In the genomic region with DNA sequence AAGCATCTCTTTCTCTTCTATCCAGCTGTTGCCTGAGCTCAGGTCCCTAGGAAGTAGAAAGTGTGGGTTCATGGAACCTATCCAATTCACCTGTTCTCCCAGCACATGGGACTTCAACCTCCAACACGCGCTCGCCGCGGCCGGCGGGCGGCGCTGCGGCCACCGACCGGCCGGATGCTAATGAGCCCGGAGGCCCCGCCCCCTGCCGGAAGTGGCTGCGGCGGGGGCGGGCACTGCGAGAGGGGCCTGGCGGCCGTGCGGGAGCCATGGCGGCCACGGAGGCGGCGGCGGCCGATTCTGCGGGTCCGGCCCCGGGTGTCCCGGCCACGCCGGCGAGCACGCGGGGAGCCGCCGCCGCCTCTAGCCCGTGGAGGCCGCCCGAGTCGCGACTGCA, we compare ENCODE assay signal across 8 mouse cellular contexts. TPM values are rescaled to one million over a fixed set of nuclear protein-coding genes. Genes with fewer than 3 reads are reported as not detected.
DNase-seq lines count a peak whose midpoint lies in the region; ATAC-seq and TF ChIP-seq lines count a peak whose summit lies in the region.

A gene (plus strand): TSS at position 233 of the 394 bp plus-strand sequence.

- H3K4me2 ChIP-seq in kidney, embryonic 14.5 days (replicated peaks; ENCODE audit: low read depth, low read length), result peak within 1 kb of the TSS; percentile 97
- H3K4me2 ChIP-seq in myocyte (ENCODE audit: low read depth), result peak within 1 kb of the TSS; percentile 96

- no peaks in the 10 kb centered on the region for H3K9me3 ChIP-seq in heart, embryonic 10.5 days
- H3K9me3 ChIP-seq in kidney, embryonic 14.5 days (ENCODE audit: control insufficient read depth, low read length), result no peaks in the 10 kb centered on the region

- peak; percentile 94 for TF ChIP-seq POLR2A in brain, embryonic 14.5 days (IDR thresholded peaks at IDR 0.05; ENCODE audit: borderline replicate concordance, extremely low read depth, insufficient read depth, insufficient read length, poor library complexity, severe bottlenecking)
- 0 out of 2 replicates have a peak, but pooled peaks have one; percentile 28 for TF ChIP-seq POLR2A in liver, adult 2 months (IDR thresholded peaks at IDR 0.05; ENCODE audit: extremely low read depth, insufficient read depth, low read length)
- TF ChIP-seq POLR2A in myocyte (IDR thresholded peaks at IDR 0.05; ENCODE audit: insufficient read length, low read depth), result peak; percentile 82

- H3K27ac ChIP-seq in heart, embryonic 10.5 days, result peak within 1 kb of the TSS; percentile 88
- H3K27ac ChIP-seq in kidney, embryonic 14.5 days (ENCODE audit: low read depth, low read length), result 0 out of 2 replicates have a peak within 1 kb of the TSS, but pooled peaks have one; percentile 37
- no peak within 1 kb of the TSS for H3K27ac ChIP-seq in liver, adult 2 months (replicated peaks; ENCODE audit: insufficient read depth, low read depth, low read length)

- peak within 1 kb of the TSS; percentile 86 for H3K9ac ChIP-seq in kidney, embryonic 14.5 days (ENCODE audit: low read depth, low read length)
- H3K9ac ChIP-seq in liver, adult 2 months (ENCODE audit: low read depth, low read length), result peak within 1 kb of the TSS; percentile 91

- peak within 1 kb of the TSS; percentile 73 for H3ac ChIP-seq in myocyte (ENCODE audit: control insufficient read depth, insufficient read length)

- DNase-seq in CD4-positive helper T cell, adult 2 months (ENCODE audit: low read depth, low spot score), result peak; percentile 87
- DNase-seq in brain, embryonic 14.5 days (ENCODE audit: low read depth), result peak; percentile 93
- peak; percentile 92 for DNase-seq in heart, embryonic 10.5 days (ENCODE audit: low spot score)
- peak; percentile 66 for DNase-seq in liver, adult 2 months (ENCODE audit: extremely low read depth, low read depth, low spot score)
- DNase-seq in spleen, postnatal 4 days (ENCODE audit: low spot score in 2 of 2), result peak; percentile 88 to 96

- peaks cover 22% of the 10 kb centered on the region for H3K36me3 ChIP-seq in heart, embryonic 10.5 days
- H3K36me3 ChIP-seq in kidney, embryonic 14.5 days (ENCODE audit: control insufficient read depth, insufficient read depth, low read length), result peaks cover 12% of the 10 kb centered on the region; the same call in 1 of the 2 replicates
- H3K36me3 ChIP-seq in liver, adult 2 months (ENCODE audit: control insufficient read depth, insufficient read depth, low read length), result no peaks in the 10 kb centered on the region
- H3K36me3 ChIP-seq in myocyte (ENCODE audit: control insufficient read depth, insufficient read depth), result no peaks in the 10 kb centered on the region

- TF ChIP-seq CTCF in brain, embryonic 14.5 days (IDR thresholded peaks at IDR 0.05; ENCODE audit: borderline replicate concordance, extremely low read depth, insufficient read depth, insufficient read length), result peak; percentile 77
- peak; percentile 79 for TF ChIP-seq CTCF in liver, adult 2 months (IDR thresholded peaks at IDR 0.05; ENCODE audit: low read depth, low read length)

- H3K4me3 ChIP-seq in heart, embryonic 10.5 days, result peak within 1 kb of the TSS; percentile 98
- H3K4me3 ChIP-seq in kidney, embryonic 14.5 days (ENCODE audit: low read length), result peak within 1 kb of the TSS; percentile 97
- H3K4me3 ChIP-seq in liver, adult 2 months (ENCODE audit: insufficient read depth, low read depth, low read length), result peak within 1 kb of the TSS; percentile 92
- peak within 1 kb of the TSS; percentile 49 for H3K4me3 ChIP-seq in myocyte

- peaks cover 46% of the 10 kb centered on the region for H3K4me1 ChIP-seq in heart, embryonic 10.5 days
- H3K4me1 ChIP-seq in kidney, embryonic 14.5 days (ENCODE audit: control insufficient read depth, insufficient read depth, low read length), result no peaks in the 10 kb centered on the region
- peaks cover 11% of the 10 kb centered on the region; the same call in 1 of the 2 replicates for H3K4me1 ChIP-seq in liver, adult 2 months (ENCODE audit: control insufficient read depth, insufficient read depth, low read length)

- WGBS in heart, embryonic 10.5 days, result 0% methylated on average over 46 of the region's 46 CpGs
- WGBS in kidney, embryonic 14.5 days, result under 1% methylated on average over 40 of the region's 46 CpGs
- under 1% methylated on average over 46 of the region's 46 CpGs for WGBS in liver, adult 2 months

- H3K27me3 ChIP-seq in heart, embryonic 10.5 days (ENCODE audit: insufficient read depth, poor library complexity, severe bottlenecking), result no peaks in the 10 kb centered on the region
- no peaks in the 10 kb centered on the region for H3K27me3 ChIP-seq in kidney, embryonic 14.5 days (ENCODE audit: control insufficient read depth, insufficient read depth, low read length)
- no peaks in the 10 kb centered on the region for H3K27me3 ChIP-seq in liver, adult 2 months (ENCODE audit: control insufficient read depth, insufficient read depth, low read length)
- H3K27me3 ChIP-seq in myocyte (ENCODE audit: control insufficient read depth, insufficient read depth, insufficient read length), result no peaks in the 10 kb centered on the region

- peak; percentile 92 for ATAC-seq in erythroblast, adult 5-6 weeks (replicated peaks; ENCODE audit: low FRiP score, poor library complexity, severe bottlenecking)
- peak; percentile 91 for ATAC-seq in kidney, embryonic 14.5 days (ENCODE audit: low FRiP score, low TSS enrichment)

- H3K79me2 ChIP-seq in liver, adult 2 months (ENCODE audit: control insufficient read depth, insufficient read depth, low read length), result peaks cover 24% of the 10 kb centered on the region; the same call in 1 of the 2 replicates
- no peaks in the 10 kb centered on the region for H3K79me2 ChIP-seq in myocyte (ENCODE audit: control insufficient read depth, insufficient read depth)

TF ChIP-seq in myocyte, 11 proteins besides CTCF, POLR2A, EP300 and RAD21:
- TF ChIP-seq MYOD1 (IDR thresholded peaks at IDR 0.05; ENCODE audit: control insufficient read depth in 1 of 3, insufficient read length in 2 of 3, low read depth in 2 of 3) (peak in 2 of 3 experiments; percentile 13 to 58), POLR2AphosphoS2 (IDR thresholded peaks at IDR 0.05; ENCODE audit: insufficient read length, low read depth) (peak; percentile 71), USF1 (IDR thresholded peaks at IDR 0.05; ENCODE audit: low read depth) (no peak)

RNA-seq across cellular contexts. Expression of the gene that starts here (rescaled TPM):
- polyA plus RNA-seq in brain, embryonic 14.5 days (2012; rRNA removed), result 24.3 and 32.6 TPM in 2 replicates
- total RNA-seq in erythroblast, adult 5-6 weeks (2015; ENCODE audit: low replicate concordance), result 3.3 and 5.0 TPM in 2 replicates
- total RNA-seq in erythroblast, adult 5-6 weeks (2017; ENCODE audit: low replicate concordance), result 2.8 and 3.9 TPM in 2 replicates
- polyA plus RNA-seq in heart, embryonic 10.5 days (2016; fragmentation: Nextera tagmentation; extraction: Ambion mirVana), result 8.6 and 11.2 TPM in 2 replicates
- 8.9 and 13.8 TPM in 2 replicates for polyA plus RNA-seq in kidney, embryonic 14.5 days (2014; fragmentation: Nextera tagmentation; extraction: Ambion mirVana)
- 2.9 and 3.7 TPM in 2 replicates for total RNA-seq in liver, adult 2 months (2014; rRNA removed)
- 3.9 and 4.1 TPM in 2 replicates for polyA plus RNA-seq in liver, adult 2 months (2012; rRNA removed)
- polyA plus RNA-seq in myocyte (2012; fragmentation: generic; extraction: Trizol), result 7.8 TPM

Comparison
In these comparisons a context has a peak if more than half of its experiments do, and no peak if none do; other contexts are left out.
1. POLR2A ChIP-seq: peak in every context shown above with its lines; median percentile 94 in brain, embryonic 14.5 days; 82 in myocyte; 28 in liver, adult 2 months.